Mouse (Mus musculus) limb, embryonic 14.5 days (tissue): ENCODE measurements around the gene 4930523C07Rik. TPM values are rescaled to one million over a fixed set of nuclear protein-coding genes. Genes with fewer than 3 reads are reported as not detected.

Experiments used
- ATAC-seq: fragments of 200-750 bp; cut with Nextera tagmentation; 2 replicates; pipeline ENCODE4 v1.8.0; 2017; ENCODE audit warnings: low read depth, moderate number of reproducible peaks, moderate TSS enrichment; ENCODE audit not compliant: low FRiP score
- DNase-seq: peaks from one replicate; pipeline ENCODE4 v3.0.0-alpha.2; 2015; ENCODE audit warnings: low spot score
- H3K27ac ChIP-seq: fragments of 300-500 bp; sonication (generic); replicated peaks from 2 replicates; pipeline ENCODE4 v1.5.1; 2014; ENCODE audit warnings: low read depth, mild to moderate bottlenecking, low read length, moderate library complexity, mixed read lengths
- H3K27me3 ChIP-seq: fragments of 300-500 bp; sonication (generic); 2 replicates; pipeline ENCODE4 v1.6.1; 2014; ENCODE audit warnings: low read length, mixed read lengths; ENCODE audit not compliant: control insufficient read depth, insufficient read depth
- H3K36me3 ChIP-seq: fragments of 300-500 bp; sonication (generic); 2 replicates; pipeline ENCODE4 v1.6.1; 2014; ENCODE audit warnings: mild to moderate bottlenecking, low read length, moderate library complexity, mixed read lengths; ENCODE audit not compliant: control insufficient read depth, insufficient read depth
- H3K4me1 ChIP-seq: fragments of 300-500 bp; sonication (generic); 2 replicates; pipeline ENCODE4 v1.6.1; 2014; ENCODE audit warnings: antibody characterized with exemption, low read length, mixed read lengths; ENCODE audit not compliant: control insufficient read depth, insufficient read depth
- H3K4me2 ChIP-seq: fragments of 300-500 bp; sonication (generic); replicated peaks from 2 replicates; pipeline ENCODE4 v1.6.1; 2014; ENCODE audit warnings: low read depth, mild to moderate bottlenecking, low read length, moderate library complexity; ENCODE audit not compliant: severe bottlenecking
- H3K4me3 ChIP-seq: fragments of 300-500 bp; sonication (generic); replicated peaks from 2 replicates; pipeline ENCODE4 v1.5.1; 2014; ENCODE audit warnings: low read length
- H3K9ac ChIP-seq: fragments of 300-500 bp; sonication (generic); 2 replicates; pipeline ENCODE4 v1.6.1; 2014; ENCODE audit warnings: mild to moderate bottlenecking, low read depth, low read length, moderate library complexity; ENCODE audit not compliant: severe bottlenecking
- H3K9me3 ChIP-seq: fragments of 300-500 bp; sonication (generic); 2 replicates; pipeline ENCODE4 v1.6.1; 2016; ENCODE audit warnings: low read length; ENCODE audit not compliant: control insufficient read depth
- POLR2A ChIP-seq: fragments of 200-500 bp; IDR thresholded peaks from 2 replicates; pipeline ENCODE4 v1.8.0; 2012; ENCODE audit warnings: inconsistent platforms, mild to moderate bottlenecking, moderate library complexity, borderline replicate concordance; ENCODE audit not compliant: insufficient read depth, insufficient read length; ENCODE audit errors: extremely low read depth
- WGBS: fragments of 180-500 bp; shearing (Covaris S2); extraction: QIAGEN DNeasy Blood & Tissue Kit; methylation state at CpG from one replicate; pipeline ENCODE4 v1.1.7; 2014; 5-methylcytosine and 5-hydroxymethylcytosine counted together
- polyA plus RNA-seq, 2 experiments: library from polyadenylated mRNA; depleted of rRNA in 1 of 2; stranded (reverse) in 1 of 2; unstranded in 1 of 2; fragments of >200 nt; fragmentation: Nextera tagmentation in 1 of 2; extraction: Ambion mirVana in 1 of 2; gene quantifications; 2 replicates each; pipeline versions ENCODE4 v1.2.1 to v1.2.3; 2012 to 2014

The 4930523C07Rik gene
- polyA plus RNA-seq, 2 experiments: 9.5 to 21.5 TPM

GRCm38 (mm10) chr1:160108604-160109003 lies 64.4 kb downstream of the 4930523C07Rik start:
- TF ChIP-seq POLR2A: no peak
- WGBS: 63% methylated on average over 2 of the region's 2 CpGs
- no peak for DNase-seq
- Histone ChIP-seq H3K27me3 (no peaks in the 10 kb centered on the region), H3K4me1 (no peaks in the 10 kb centered on the region), H3K9ac (no peak overlapping the region), H3K4me3 (no peak overlapping the region), H3K27ac (no peak overlapping the region), H3K9me3 (no peaks in the 10 kb centered on the region), H3K4me2 (no peak overlapping the region), H3K36me3 (no peaks in the 10 kb centered on the region)
- ATAC-seq: no peak

GRCm38 (mm10) chr1:160123957-160124356 lies 79.8 kb downstream of the 4930523C07Rik start:
- no peak for TF ChIP-seq POLR2A
- Histone ChIP-seq H3K4me2 (no peak overlapping the region), H3K27ac (no peak overlapping the region), H3K36me3 (no peaks in the 10 kb centered on the region), H3K4me3 (no peak overlapping the region), H3K4me1 (no peaks in the 10 kb centered on the region), H3K9ac (no peak overlapping the region), H3K9me3 (no peaks in the 10 kb centered on the region), H3K27me3 (no peaks in the 10 kb centered on the region)
- DNase-seq (no peak), ATAC-seq (no peak)
- WGBS: 90% methylated on average over 2 of the region's 2 CpGs

Other genes starting within 250 kb of the 4930523C07Rik start
- gene Tnn, start 109.2 kb downstream of the 4930523C07Rik start, polyA plus RNA-seq (2012; rRNA removed): 5.1 and 5.4 TPM in 2 replicates
- 4.2 and 5.4 TPM in 2 replicates for gene Tnn, start 109.2 kb downstream of the 4930523C07Rik start, polyA plus RNA-seq (2014; fragmentation: Nextera tagmentation; extraction: Ambion mirVana)
- gene Mrps14, start 150.8 kb downstream of the 4930523C07Rik start, polyA plus RNA-seq (2012; rRNA removed): 44.5 and 53.7 TPM in 2 replicates
- gene Mrps14, start 150.8 kb downstream of the 4930523C07Rik start, polyA plus RNA-seq (2014; fragmentation: Nextera tagmentation; extraction: Ambion mirVana): 228 and 243 TPM in 2 replicates
- 34.7 and 60.5 TPM in 2 replicates for gene Cacybp, start 168.5 kb downstream of the 4930523C07Rik start, polyA plus RNA-seq (2012; rRNA removed)
- 194 and 200 TPM in 2 replicates for gene Cacybp, start 168.5 kb downstream of the 4930523C07Rik start, polyA plus RNA-seq (2014; fragmentation: Nextera tagmentation; extraction: Ambion mirVana)